Mouse (Mus musculus) kidney, embryonic 14.5 days (tissue): ENCODE measurements at regions not wholly inside any gene's neighbourhood (a gene's known extent, or its start where the extent isn't known, plus 50 kb on each side); places are given as distances from the start of the nearest gene placed in this dataset.

Experiments used
- ATAC-seq: fragments of 200-750 bp; cut with Nextera tagmentation; 2 replicates; pipeline ENCODE4 v1.8.0; 2017; ENCODE audit warnings: moderate number of reproducible peaks, mild to moderate bottlenecking, moderate TSS enrichment, moderate library complexity; ENCODE audit not compliant: low FRiP score, low TSS enrichment
- H3K27ac ChIP-seq: fragments of 300-500 bp; sonication (generic); 2 replicates; pipeline ENCODE4 v1.5.1; 2014; ENCODE audit warnings: low read depth, mild to moderate bottlenecking, low read length, moderate library complexity, mixed read lengths
- H3K27me3 ChIP-seq: fragments of 300-500 bp; sonication (generic); 2 replicates; pipeline ENCODE4 v1.6.1; 2014; ENCODE audit warnings: mild to moderate bottlenecking, low read length; ENCODE audit not compliant: control insufficient read depth, insufficient read depth
- H3K36me3 ChIP-seq: fragments of 300-500 bp; sonication (generic); 2 replicates; pipeline ENCODE4 v1.6.1; 2014; ENCODE audit warnings: low read length, mixed read lengths; ENCODE audit not compliant: control insufficient read depth, insufficient read depth
- H3K4me1 ChIP-seq: fragments of 300-500 bp; sonication (generic); 2 replicates; pipeline ENCODE4 v1.6.1; 2014; ENCODE audit warnings: low read length, mixed read lengths; ENCODE audit not compliant: control insufficient read depth, insufficient read depth
- H3K4me2 ChIP-seq: fragments of 300-500 bp; sonication (generic); replicated peaks from 2 replicates; pipeline ENCODE4 v1.6.1; 2014; ENCODE audit warnings: low read depth, mild to moderate bottlenecking, low read length
- H3K4me3 ChIP-seq: fragments of 300-500 bp; sonication (generic); 2 replicates; pipeline ENCODE4 v1.5.1; 2014; ENCODE audit warnings: mild to moderate bottlenecking, low read length
- H3K9ac ChIP-seq: fragments of 300-500 bp; sonication (generic); 2 replicates; pipeline ENCODE4 v1.6.1; 2014; ENCODE audit warnings: low read depth, mild to moderate bottlenecking, low read length, moderate library complexity
- H3K9me3 ChIP-seq: fragments of 300-500 bp; sonication (generic); 2 replicates; pipeline ENCODE4 v1.6.1; 2016; ENCODE audit warnings: low read length; ENCODE audit not compliant: control insufficient read depth
- WGBS: fragments of 180-500 bp; shearing (Covaris S2); extraction: QIAGEN DNeasy Blood & Tissue Kit; methylation state at CpG from one replicate; pipeline ENCODE4 v1.1.7; 2014; 5-methylcytosine and 5-hydroxymethylcytosine counted together

GRCm38 (mm10) chr5:12910741-12911140 lies 214.5 kb upstream of the Sema3a start:
- H3K4me2 ChIP-seq, result no peak overlapping the region
- no peaks in the 10 kb centered on the region for H3K27me3 ChIP-seq
- H3K9ac ChIP-seq, result no peak overlapping the region
- H3K9me3 ChIP-seq, result peaks cover 4% of the 10 kb centered on the region
- no peak for ATAC-seq
- no peak overlapping the region for H3K27ac ChIP-seq
- no peak overlapping the region for H3K4me3 ChIP-seq
- no peaks in the 10 kb centered on the region for H3K4me1 ChIP-seq
- no peaks in the 10 kb centered on the region for H3K36me3 ChIP-seq

GRCm38 (mm10) chr5:12914395-12914794 lies 210.8 kb upstream of the Sema3a start:
- H3K4me1 ChIP-seq, result no peaks in the 10 kb centered on the region
- no peak overlapping the region for H3K9ac ChIP-seq
- H3K27me3 ChIP-seq, result no peaks in the 10 kb centered on the region
- H3K9me3 ChIP-seq, result peaks cover 4% of the 10 kb centered on the region
- H3K4me3 ChIP-seq, result no peak overlapping the region
- WGBS, result 63% methylated on average over 1 of the region's 1 CpGs
- no peak overlapping the region for H3K4me2 ChIP-seq
- ATAC-seq, result no peak
- no peak overlapping the region for H3K27ac ChIP-seq
- H3K36me3 ChIP-seq, result no peaks in the 10 kb centered on the region

GRCm38 (mm10) chr5:12919335-12919734 lies 205.9 kb upstream of the Sema3a start:
- H3K4me2 ChIP-seq, result no peak overlapping the region
- ATAC-seq, result no peak
- H3K4me1 ChIP-seq, result no peaks in the 10 kb centered on the region
- H3K36me3 ChIP-seq, result no peaks in the 10 kb centered on the region
- H3K27ac ChIP-seq, result no peak overlapping the region
- no peaks in the 10 kb centered on the region for H3K27me3 ChIP-seq
- WGBS, result 91% methylated on average over 2 of the region's 2 CpGs
- no peaks in the 10 kb centered on the region for H3K9me3 ChIP-seq
- no peak overlapping the region for H3K4me3 ChIP-seq
- H3K9ac ChIP-seq, result no peak overlapping the region

- H3K27me3 ChIP-seq, result no peaks in the 10 kb centered on the region
- H3K9ac ChIP-seq, result no peak overlapping the region
- no peaks in the 10 kb centered on the region for H3K36me3 ChIP-seq
- no peaks in the 10 kb centered on the region for H3K9me3 ChIP-seq
- H3K4me3 ChIP-seq, result no peak overlapping the region
- no peak for ATAC-seq
- no peak overlapping the region for H3K4me2 ChIP-seq
- H3K27ac ChIP-seq, result no peak overlapping the region
- H3K4me1 ChIP-seq, result no peaks in the 10 kb centered on the region
Observed at GRCm38 (mm10) chr5:12922889-12923288, 202.3 kb upstream of the Sema3a start.

GRCm38 (mm10) chr5:12925466-12925865 lies 199.7 kb upstream of the Sema3a start:
- Histone ChIP-seq H3K27me3 (no peaks in the 10 kb centered on the region), H3K9me3 (no peaks in the 10 kb centered on the region), H3K4me1 (no peaks in the 10 kb centered on the region), H3K27ac (no peak overlapping the region), H3K9ac (no peak overlapping the region), H3K4me3 (no peak overlapping the region), H3K4me2 (no peak overlapping the region), H3K36me3 (no peaks in the 10 kb centered on the region)
- no peak for ATAC-seq

GRCm38 (mm10) chr5:12926289-12926688 lies 198.9 kb upstream of the Sema3a start:
- Histone ChIP-seq H3K4me3 (no peak overlapping the region), H3K27me3 (no peaks in the 10 kb centered on the region), H3K4me2 (no peak overlapping the region), H3K36me3 (no peaks in the 10 kb centered on the region), H3K4me1 (no peaks in the 10 kb centered on the region), H3K27ac (no peak overlapping the region), H3K9me3 (no peaks in the 10 kb centered on the region), H3K9ac (no peak overlapping the region)
- no peak for ATAC-seq
- WGBS, result 69% methylated on average over 8 of the region's 8 CpGs

- Histone ChIP-seq H3K27me3 (no peaks in the 10 kb centered on the region), H3K9me3 (no peaks in the 10 kb centered on the region), H3K27ac (no peak overlapping the region), H3K36me3 (no peaks in the 10 kb centered on the region), H3K4me2 (no peak overlapping the region), H3K9ac (no peak overlapping the region), H3K4me3 (no peak overlapping the region), H3K4me1 (no peaks in the 10 kb centered on the region)
- 82% methylated on average over 3 of the region's 3 CpGs for WGBS
- ATAC-seq, result no peak
Observed at GRCm38 (mm10) chr5:12927247-12927646, 198.0 kb upstream of the Sema3a start.

GRCm38 (mm10) chr5:12937052-12937451 lies 188.2 kb upstream of the Sema3a start:
- Histone ChIP-seq H3K9ac (no peak overlapping the region), H3K27me3 (no peaks in the 10 kb centered on the region), H3K4me2 (no peak overlapping the region), H3K36me3 (no peaks in the 10 kb centered on the region), H3K4me3 (no peak overlapping the region), H3K27ac (no peak overlapping the region), H3K9me3 (no peaks in the 10 kb centered on the region), H3K4me1 (no peaks in the 10 kb centered on the region)
- WGBS, result 56% methylated on average over 5 of the region's 5 CpGs
- no peak for ATAC-seq

- H3K36me3 ChIP-seq, result no peaks in the 10 kb centered on the region
- no peak overlapping the region for H3K4me3 ChIP-seq
- H3K4me2 ChIP-seq, result no peak overlapping the region
- no peak overlapping the region for H3K9ac ChIP-seq
- 82% methylated on average over 2 of the region's 2 CpGs for WGBS
- H3K27me3 ChIP-seq, result no peaks in the 10 kb centered on the region
- H3K4me1 ChIP-seq, result no peaks in the 10 kb centered on the region
- H3K9me3 ChIP-seq, result no peaks in the 10 kb centered on the region
- H3K27ac ChIP-seq, result no peak overlapping the region
- no peak for ATAC-seq
Observed at GRCm38 (mm10) chr5:12938162-12938852, 186.9 kb upstream of the Sema3a start.
